8 mouse cellular contexts compared by ENCODE assay signal in genomic region chr5:36712553-36713534, GRCm38 (mm10). TPM values are rescaled to one million over a fixed set of nuclear protein-coding genes. Genes with fewer than 3 reads are reported as not detected.
DNase-seq lines count a peak whose midpoint lies in the region; ATAC-seq lines count a peak whose summit lies in the region.

No protein-coding gene starts in this region.

- H3K27me3 ChIP-seq in forebrain, embryonic 15.5 days: no peaks in the 10 kb centered on the region
- 0 out of 2 replicates have a peak, but pooled peaks cover 3% of the 10 kb centered on the region for H3K27me3 ChIP-seq in limb, embryonic 13.5 days
- no peaks in the 10 kb centered on the region for H3K27me3 ChIP-seq in midbrain, embryonic 13.5 days

- peak overlapping the region; percentile 17 for H3K9ac ChIP-seq in forebrain, embryonic 15.5 days (replicated peaks)
- H3K9ac ChIP-seq in limb, embryonic 13.5 days: peak overlapping the region; percentile 59
- peak overlapping the region; percentile 43 for H3K9ac ChIP-seq in midbrain, embryonic 13.5 days (replicated peaks)

- WGBS in forebrain, embryonic 15.5 days: 8% methylated on average over 31 of the region's 31 CpGs
- 6% methylated on average over 31 of the region's 31 CpGs for WGBS in limb, embryonic 13.5 days
- 8% methylated on average over 31 of the region's 31 CpGs for WGBS in midbrain, embryonic 13.5 days

- H3K4me1 ChIP-seq in forebrain, embryonic 15.5 days: peaks cover 8% of the 10 kb centered on the region
- H3K4me1 ChIP-seq in limb, embryonic 13.5 days: peaks cover 12% of the 10 kb centered on the region
- peaks cover 13% of the 10 kb centered on the region for H3K4me1 ChIP-seq in midbrain, embryonic 13.5 days (replicated peaks)

- peak overlapping the region; percentile 40 for H3K4me2 ChIP-seq in forebrain, embryonic 15.5 days (replicated peaks)
- peak overlapping the region; percentile 73 for H3K4me2 ChIP-seq in limb, embryonic 13.5 days (replicated peaks)
- H3K4me2 ChIP-seq in midbrain, embryonic 13.5 days (replicated peaks): peak overlapping the region; percentile 51

- no peaks in the 10 kb centered on the region for H3K36me3 ChIP-seq in forebrain, embryonic 15.5 days
- H3K36me3 ChIP-seq in limb, embryonic 13.5 days: no peaks in the 10 kb centered on the region
- H3K36me3 ChIP-seq in midbrain, embryonic 13.5 days: no peaks in the 10 kb centered on the region

- peak; percentile 57 for DNase-seq in cerebellum, adult 11 months
- DNase-seq in cerebellum, postnatal 4 days (ENCODE audit: low spot score in 2 of 2): no peak
- peak; percentile 77 for DNase-seq in c-Kit-positive CD71-positive TER-119-negative erythroid progenitor cells, embryonic 14.5 days (ENCODE audit: low read depth)
- DNase-seq in spleen, postnatal 10 days (ENCODE audit: low spot score in 2 of 2): peak; percentile 88 to 93

- H3K27ac ChIP-seq in forebrain, embryonic 15.5 days (replicated peaks): no peak overlapping the region
- no peak overlapping the region for H3K27ac ChIP-seq in limb, embryonic 13.5 days
- H3K27ac ChIP-seq in midbrain, embryonic 13.5 days: no peak overlapping the region

- 0 out of 2 replicates have a peak, but pooled peaks have one; percentile 57 for ATAC-seq in forebrain, embryonic 15.5 days (replicated peaks)
- ATAC-seq in hematopoietic stem cell, adult 5-6 weeks (replicated peaks in 1 of 2; ENCODE audit: insufficient read depth in 1 of 2, low FRiP score in 2 of 2, low TSS enrichment in 1 of 2, low read depth in 1 of 2, poor library complexity in 2 of 2, severe bottlenecking in 2 of 2): peak; percentile 95 to 98
- ATAC-seq in limb, embryonic 13.5 days (ENCODE audit: low FRiP score, low read depth): peak; percentile 93
- ATAC-seq in midbrain, embryonic 13.5 days: peak; percentile 75

- peak overlapping the region; percentile 22 for H3K4me3 ChIP-seq in forebrain, embryonic 15.5 days
- peak overlapping the region; percentile 38 for H3K4me3 ChIP-seq in limb, embryonic 13.5 days
- H3K4me3 ChIP-seq in midbrain, embryonic 13.5 days (replicated peaks): peak overlapping the region; percentile 18; the same call in 1 of the 2 replicates

- H3K9me3 ChIP-seq in forebrain, embryonic 15.5 days: no peaks in the 10 kb centered on the region
- H3K9me3 ChIP-seq in limb, embryonic 13.5 days: no peaks in the 10 kb centered on the region
- no peaks in the 10 kb centered on the region for H3K9me3 ChIP-seq in midbrain, embryonic 13.5 days

RNA-seq across cellular contexts. Expression of gene D5Ertd579e, which starts 17.0 kb away (rescaled TPM):
- 34.5 and 35.1 TPM in 2 replicates for polyA plus RNA-seq in forebrain, embryonic 15.5 days (2015; fragmentation: Nextera tagmentation; extraction: Ambion mirVana)
- total RNA-seq in hematopoietic stem cell, adult 5-6 weeks (2017): 42.5 and 49.4 TPM in 2 replicates
- polyA plus RNA-seq in limb, embryonic 13.5 days (2015; fragmentation: Nextera tagmentation; extraction: Ambion mirVana): 20.6 and 21.4 TPM in 2 replicates
- 39.4 and 40.5 TPM in 2 replicates for polyA plus RNA-seq in midbrain, embryonic 13.5 days (2015; fragmentation: Nextera tagmentation; extraction: Ambion mirVana)

RNA-seq across cellular contexts. Expression of gene Bloc1s4, which starts 35.6 kb away (rescaled TPM):
- 30.4 and 32.6 TPM in 2 replicates for polyA plus RNA-seq in forebrain, embryonic 15.5 days (2015; fragmentation: Nextera tagmentation; extraction: Ambion mirVana)
- total RNA-seq in hematopoietic stem cell, adult 5-6 weeks (2017): 13.2 and 14.3 TPM in 2 replicates
- 28.2 and 29.5 TPM in 2 replicates for polyA plus RNA-seq in limb, embryonic 13.5 days (2015; fragmentation: Nextera tagmentation; extraction: Ambion mirVana)
- 23.7 and 27.6 TPM in 2 replicates for polyA plus RNA-seq in midbrain, embryonic 13.5 days (2015; fragmentation: Nextera tagmentation; extraction: Ambion mirVana)

Comparison
In these comparisons a context has a peak if more than half of its experiments do, and no peak if none do; other contexts are left out.
1. DNase-seq: peak in cerebellum, adult 11 months (single experiment), c-Kit-positive CD71-positive TER-119-negative erythroid progenitor cells, embryonic 14.5 days (single experiment) and spleen, postnatal 10 days (2 of 2); none in cerebellum, postnatal 4 days (0 of 2).
2. Peak in every context shown above with its lines, with median percentiles within 50 percentile points of each other: ATAC-seq, H3K4me2 ChIP-seq, H3K4me3 ChIP-seq and H3K9ac ChIP-seq.